Mouse (Mus musculus): ENCODE results near the gene Coa3. TPM values are rescaled to one million over a fixed set of nuclear protein-coding genes. Genes with fewer than 3 reads are reported as not detected.

The Coa3 gene
- polyA plus RNA-seq, 1 experiment from 2014 or later: 201 TPM

DNA sequence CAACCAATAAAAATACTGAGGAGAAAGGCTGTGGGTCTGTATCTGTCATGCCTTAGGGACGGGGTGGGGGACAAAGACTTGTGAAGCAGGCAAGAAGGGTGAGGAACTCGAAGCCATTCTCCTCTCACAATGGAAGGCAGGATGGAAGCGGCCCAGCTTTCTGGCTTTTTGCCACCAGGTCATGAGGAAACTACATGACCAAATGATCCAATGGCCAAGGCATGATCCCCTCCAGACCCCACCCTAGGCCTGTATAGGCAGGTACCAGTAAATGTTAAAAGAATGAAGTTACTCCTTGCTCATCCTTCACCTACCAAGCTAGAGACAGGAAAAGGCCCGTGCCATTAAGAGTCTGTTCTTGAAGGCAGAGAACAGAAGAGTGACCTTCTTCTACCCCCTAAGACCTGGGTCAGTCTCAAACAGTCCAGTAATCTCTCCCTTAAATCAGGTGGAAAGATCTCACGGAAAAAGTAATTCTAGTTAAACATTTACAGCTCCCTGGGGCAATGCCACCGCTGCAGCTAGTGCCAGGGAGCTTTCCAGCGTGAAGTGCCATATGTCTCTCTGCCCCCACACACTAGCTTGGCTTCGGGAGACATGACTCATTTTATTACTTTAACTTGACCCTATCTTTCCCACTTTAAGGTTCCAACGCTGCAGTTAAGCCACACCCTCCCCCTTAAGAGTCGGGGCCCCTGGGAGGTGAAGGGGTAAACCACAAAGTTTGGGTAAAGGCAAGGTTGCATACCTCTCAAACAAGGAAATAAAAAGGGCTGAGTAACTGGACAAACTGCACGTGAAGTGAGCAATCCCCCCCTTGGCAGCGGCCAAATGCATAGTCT, 1.3 kb downstream of the Coa3 start:
- peaks cover 18% of the 10 kb centered on the region for H3K4me1 ChIP-seq
- H3K9ac ChIP-seq: peak overlapping the region; percentile 62
- H3K4me2 ChIP-seq (replicated peaks): peak overlapping the region; percentile 73
- H3K4me3 ChIP-seq: peak overlapping the region; percentile 62
- no peaks in the 10 kb centered on the region for H3K9me3 ChIP-seq
- H3K36me3 ChIP-seq: peaks cover 11% of the 10 kb centered on the region; the same call in 1 of the 2 replicates
- ATAC-seq (ENCODE audit: insufficient number of reproducible peaks, insufficient read depth, low FRiP score, low TSS enrichment): no peak
- H3K27me3 ChIP-seq: 0 out of 2 replicates have a peak, but pooled peaks cover 4% of the 10 kb centered on the region
- 74% methylated on average over 12 of the region's 12 CpGs for WGBS
- H3K27ac ChIP-seq: no peak overlapping the region

DNA sequence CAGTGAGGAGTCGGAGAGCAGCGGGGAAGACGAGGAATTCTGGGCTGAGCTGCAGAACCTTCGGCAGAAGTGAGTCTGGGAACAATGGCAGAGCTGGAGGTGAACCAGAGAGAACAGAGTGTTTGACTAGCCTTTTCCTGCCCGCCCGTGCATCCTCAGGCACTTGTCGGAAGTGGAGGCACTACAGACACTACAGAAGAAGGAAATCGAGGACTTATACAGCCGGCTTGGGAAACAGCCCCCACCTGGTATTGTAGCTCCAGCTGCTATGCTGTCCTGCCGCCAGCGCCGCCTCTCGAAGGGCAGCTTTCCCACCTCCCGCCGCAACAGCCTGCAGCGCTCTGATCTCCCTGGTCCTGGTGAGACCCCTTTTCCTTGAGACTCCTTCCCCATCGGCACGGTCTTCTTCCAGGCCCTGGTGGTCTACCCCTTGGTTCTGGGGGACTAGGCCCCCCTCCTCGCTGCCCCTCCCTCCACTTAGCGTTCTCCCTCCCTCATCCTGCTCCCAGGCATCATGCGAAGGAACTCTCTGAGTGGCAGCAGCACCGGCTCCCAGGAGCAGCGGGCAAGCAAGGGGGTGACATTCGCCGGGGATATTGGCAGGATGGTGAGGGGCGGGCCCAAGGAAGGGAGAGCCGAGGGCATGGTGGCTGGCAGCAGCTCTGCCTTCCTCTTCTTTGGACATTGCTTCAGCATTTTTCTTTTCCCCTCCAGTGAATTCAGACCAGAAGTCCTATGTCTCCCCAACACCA, 2.4 kb downstream of the Coa3 start:
- H3K36me3 ChIP-seq: peaks cover 11% of the 10 kb centered on the region; the same call in 1 of the 2 replicates
- peak overlapping the region; percentile 73 for H3K4me2 ChIP-seq (replicated peaks)
- ATAC-seq (ENCODE audit: insufficient number of reproducible peaks, insufficient read depth, low FRiP score, low TSS enrichment): no peak
- peak overlapping the region; percentile 12 for H3K4me3 ChIP-seq
- H3K27me3 ChIP-seq: 0 out of 2 replicates have a peak, but pooled peaks cover 6% of the 10 kb centered on the region
- H3K9me3 ChIP-seq: no peaks in the 10 kb centered on the region
- H3K27ac ChIP-seq: no peak overlapping the region
- WGBS: 29% methylated on average over 26 of the region's 27 CpGs
- H3K4me1 ChIP-seq: peaks cover 18% of the 10 kb centered on the region
- 0 out of 2 replicates have a peak overlapping the region, but pooled peaks have one; percentile 25 for H3K9ac ChIP-seq

GRCm38 (mm10) chr11:101275309-101275708, 3.6 kb downstream of the Coa3 start:
- peaks cover 11% of the 10 kb centered on the region; the same call in 1 of the 2 replicates for H3K36me3 ChIP-seq
- H3K9ac ChIP-seq: no peak overlapping the region
- no peaks in the 10 kb centered on the region for H3K9me3 ChIP-seq
- ATAC-seq (ENCODE audit: insufficient number of reproducible peaks, insufficient read depth, low FRiP score, low TSS enrichment): no peak
- no peak overlapping the region for H3K4me3 ChIP-seq
- no peak overlapping the region for H3K4me2 ChIP-seq (replicated peaks)
- 73% methylated on average over 4 of the region's 4 CpGs for WGBS
- H3K27ac ChIP-seq: no peak overlapping the region
- H3K4me1 ChIP-seq: peaks cover 18% of the 10 kb centered on the region
- 0 out of 2 replicates have a peak, but pooled peaks cover 9% of the 10 kb centered on the region for H3K27me3 ChIP-seq

DNA sequence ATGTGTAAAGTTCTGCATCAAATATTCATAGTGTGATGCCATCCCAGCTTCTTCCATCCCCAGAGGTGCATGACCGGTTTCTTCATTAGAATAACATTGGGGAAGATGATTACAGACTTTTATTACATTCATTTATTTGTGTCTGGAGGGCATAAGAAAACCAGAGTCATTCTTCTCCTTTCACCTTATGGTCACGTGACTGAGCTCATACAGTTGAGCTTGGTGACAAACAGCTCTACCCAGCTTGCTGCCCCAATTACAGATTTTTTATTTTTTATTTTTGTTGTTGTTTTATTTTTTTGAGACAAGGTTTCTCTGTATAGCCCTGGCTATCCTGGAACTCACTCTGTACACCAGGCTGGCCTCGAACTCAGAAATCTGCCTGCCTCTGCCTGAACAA, 6.5 kb downstream of the Coa3 start:
- 81% methylated on average over 3 of the region's 3 CpGs for WGBS
- Histone ChIP-seq H3K4me3 (no peak overlapping the region), H3K9me3 (no peaks in the 10 kb centered on the region), H3K4me2 (replicated peaks) (no peak overlapping the region), H3K27me3 (0 out of 2 replicates have a peak, but pooled peaks cover 15% of the 10 kb centered on the region), H3K9ac (no peak overlapping the region), H3K27ac (no peak overlapping the region), H3K4me1 (peaks cover 9% of the 10 kb centered on the region), H3K36me3 (peaks cover 11% of the 10 kb centered on the region; the same call in 1 of the 2 replicates)
- ATAC-seq (ENCODE audit: insufficient number of reproducible peaks, insufficient read depth, low FRiP score, low TSS enrichment): no peak

GRCm38 (mm10) chr11:101269577-101270116, 9.3 kb downstream of the Coa3 start:
- no peak overlapping the region for H3K4me2 ChIP-seq (replicated peaks)
- no peak overlapping the region for H3K9ac ChIP-seq
- no peak for ATAC-seq (ENCODE audit: insufficient number of reproducible peaks, insufficient read depth, low FRiP score, low TSS enrichment)
- WGBS: 34% methylated on average over 10 of the region's 10 CpGs
- no peak overlapping the region for H3K27ac ChIP-seq
- H3K4me3 ChIP-seq: no peak overlapping the region
- H3K27me3 ChIP-seq: peaks cover 24% of the 10 kb centered on the region
- H3K36me3 ChIP-seq: no peaks in the 10 kb centered on the region
- peaks cover 15% of the 10 kb centered on the region for H3K4me1 ChIP-seq
- H3K9me3 ChIP-seq: no peaks in the 10 kb centered on the region

GRCm38 (mm10) chr11:101265906-101266305, 13.0 kb downstream of the Coa3 start:
- H3K4me2 ChIP-seq (replicated peaks): peak overlapping the region; percentile 52
- peaks cover 53% of the 10 kb centered on the region for H3K27me3 ChIP-seq
- 22% methylated on average over 6 of the region's 6 CpGs for WGBS
- H3K36me3 ChIP-seq: no peaks in the 10 kb centered on the region
- no peak overlapping the region for H3K9ac ChIP-seq
- no peak for ATAC-seq (ENCODE audit: insufficient number of reproducible peaks, insufficient read depth, low FRiP score, low TSS enrichment)
- peak overlapping the region; percentile 35; the same call in 1 of the 2 replicates for H3K4me3 ChIP-seq
- peaks cover 42% of the 10 kb centered on the region for H3K4me1 ChIP-seq
- no peak overlapping the region for H3K27ac ChIP-seq
- no peaks in the 10 kb centered on the region for H3K9me3 ChIP-seq

- Histone ChIP-seq H3K9ac (peak overlapping the region; percentile 32; the same call in 1 of the 2 replicates), H3K27ac (no peak overlapping the region), H3K27me3 (peaks cover 53% of the 10 kb centered on the region), H3K36me3 (no peaks in the 10 kb centered on the region), H3K4me1 (peaks cover 46% of the 10 kb centered on the region), H3K9me3 (no peaks in the 10 kb centered on the region), H3K4me3 (peak overlapping the region; percentile 35), H3K4me2 (replicated peaks) (peak overlapping the region; percentile 52)
- no peak for ATAC-seq (ENCODE audit: insufficient number of reproducible peaks, insufficient read depth, low FRiP score, low TSS enrichment)
- 1% methylated on average over 31 of the region's 31 CpGs for WGBS
These were observed 13.9 kb downstream of the Coa3 start for GRCm38 (mm10) chr11:101264954-101265471.

GRCm38 (mm10) chr11:101263989-101264280, 15.0 kb downstream of the Coa3 start:
- peaks cover 4% of the 10 kb centered on the region; the same call in 1 of the 2 replicates for H3K36me3 ChIP-seq
- ATAC-seq (ENCODE audit: insufficient number of reproducible peaks, insufficient read depth, low FRiP score, low TSS enrichment): no peak
- WGBS: 8% methylated on average over 3 of the region's 3 CpGs

DNA sequence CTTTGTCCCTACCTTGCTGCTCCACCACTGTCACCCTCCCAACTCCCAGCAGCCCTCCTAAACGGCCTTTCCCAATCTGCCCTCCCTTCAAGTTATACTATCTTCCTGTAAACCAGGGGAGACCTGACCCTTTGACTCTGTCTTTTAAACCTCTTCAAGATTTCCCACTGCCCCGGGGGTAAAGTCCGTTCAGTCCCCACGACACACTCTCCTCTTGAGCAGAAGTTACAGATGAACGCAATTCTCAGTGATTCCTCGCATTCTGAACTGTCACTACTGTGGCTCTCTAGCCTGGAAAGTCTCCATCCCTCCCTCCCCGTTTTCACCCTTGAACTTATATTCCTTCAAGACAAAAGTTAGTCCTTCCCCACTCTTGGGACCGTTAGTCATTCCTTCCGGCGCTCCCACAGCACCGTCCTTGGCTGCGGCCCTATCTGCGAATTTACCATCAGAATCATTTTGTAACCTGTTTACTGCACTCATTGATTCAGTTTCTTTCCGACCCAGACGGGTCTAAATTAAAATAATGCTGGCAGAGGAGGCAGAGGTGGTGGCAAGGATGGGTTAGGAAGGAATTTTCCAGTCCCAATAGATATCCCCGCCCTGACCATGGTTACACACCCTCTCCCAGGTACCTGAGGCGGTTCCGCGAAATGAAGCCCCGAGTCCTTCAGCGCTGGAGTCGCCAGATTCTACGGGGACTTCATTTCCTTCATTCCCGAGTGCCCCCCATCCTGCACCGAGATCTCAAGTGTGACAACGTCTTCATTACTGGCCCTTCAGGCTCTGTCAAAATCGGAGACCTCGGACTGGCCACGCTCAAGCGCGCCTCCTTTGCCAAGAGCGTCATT, 15.6 kb downstream of the Coa3 start:
- Histone ChIP-seq H3K9me3 (no peaks in the 10 kb centered on the region), H3K27ac (no peak overlapping the region), H3K4me1 (peaks cover 57% of the 10 kb centered on the region), H3K36me3 (peaks cover 4% of the 10 kb centered on the region; the same call in 1 of the 2 replicates), H3K9ac (no peak overlapping the region), H3K4me2 (replicated peaks) (peak overlapping the region; percentile 97), H3K27me3 (peaks cover 49% of the 10 kb centered on the region), H3K4me3 (peak overlapping the region; percentile 55; the same call in 1 of the 2 replicates)
- no peak for ATAC-seq (ENCODE audit: insufficient number of reproducible peaks, insufficient read depth, low FRiP score, low TSS enrichment)
- 2% methylated on average over 32 of the region's 32 CpGs for WGBS

More at GRCm38 (mm10) chr11:101263989-101264280, 15.0 kb downstream of the Coa3 start:
- peaks cover 53% of the 10 kb centered on the region for H3K27me3 ChIP-seq
- no peaks in the 10 kb centered on the region for H3K9me3 ChIP-seq
- no peak overlapping the region for H3K27ac ChIP-seq
- H3K4me2 ChIP-seq (replicated peaks): no peak overlapping the region
- no peak overlapping the region for H3K9ac ChIP-seq
- no peak overlapping the region for H3K4me3 ChIP-seq
- peaks cover 57% of the 10 kb centered on the region for H3K4me1 ChIP-seq

DNA sequence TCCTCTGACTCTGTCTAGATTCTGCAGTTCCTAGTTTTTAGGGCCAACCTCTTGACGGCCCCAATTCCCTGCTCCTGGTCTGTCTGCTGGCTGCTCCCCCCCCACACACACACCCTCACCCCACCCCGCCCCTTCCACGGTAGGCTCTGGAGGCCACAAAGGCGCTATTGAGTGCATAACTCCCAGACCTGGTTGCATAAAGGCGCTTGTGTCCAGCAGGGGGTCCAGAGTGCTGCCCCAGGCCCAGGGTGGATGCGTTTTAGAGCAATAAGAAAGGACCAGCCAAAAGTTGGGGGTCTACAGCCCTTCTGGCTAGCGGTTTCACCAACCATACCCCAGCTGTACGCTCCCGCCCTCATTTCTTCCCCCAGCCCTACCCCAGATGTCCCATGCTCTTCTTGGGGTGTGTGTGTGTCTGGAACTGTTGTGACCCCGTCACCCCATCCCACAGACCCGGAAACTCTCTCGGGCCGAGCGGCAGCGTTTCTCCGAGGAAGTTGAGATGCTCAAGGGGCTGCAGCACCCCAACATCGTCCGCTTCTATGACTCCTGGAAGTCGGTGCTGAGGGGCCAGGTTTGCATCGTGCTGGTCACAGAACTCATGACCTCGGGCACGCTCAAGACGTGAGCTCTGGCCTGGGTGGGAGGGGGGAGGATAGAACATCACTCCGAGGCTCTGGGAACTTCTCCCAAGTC, 16.5 kb downstream of the Coa3 start:
- H3K27me3 ChIP-seq: peaks cover 48% of the 10 kb centered on the region
- WGBS: 1% methylated on average over 24 of the region's 24 CpGs
- H3K9ac ChIP-seq: peak overlapping the region; percentile 11; the same call in 1 of the 2 replicates
- peak overlapping the region; percentile 97 for H3K4me2 ChIP-seq (replicated peaks)
- peak overlapping the region; percentile 55 for H3K4me3 ChIP-seq
- H3K9me3 ChIP-seq: no peaks in the 10 kb centered on the region
- peaks cover 7% of the 10 kb centered on the region; the same call in 1 of the 2 replicates for H3K36me3 ChIP-seq
- no peak for ATAC-seq (ENCODE audit: insufficient number of reproducible peaks, insufficient read depth, low FRiP score, low TSS enrichment)
- H3K4me1 ChIP-seq: peaks cover 57% of the 10 kb centered on the region
- no peak overlapping the region for H3K27ac ChIP-seq
